Mouse (Mus musculus) MEL (cell line): ENCODE measurements around the gene Lgals7. TPM values are rescaled to one million over a fixed set of nuclear protein-coding genes. Genes with fewer than 3 reads are reported as not detected.

Experiments used
- DNase-seq: peaks from one replicate; pipeline ENCODE4 v3.0.0; 2011; ENCODE audit warnings: low read depth, low spot score
- H3K27ac ChIP-seq: 2 replicates; pipeline ENCODE4 v1.5.1; 2012; ENCODE audit warnings: low read depth, mild to moderate bottlenecking, control low read depth, low read length, moderate library complexity; ENCODE audit not compliant: control insufficient read depth
- H3K27me3 ChIP-seq, 2 experiments: fragments of 150-350 bp in 1 of 2; sonication (generic) in 1 of 2; 2 replicates each; pipeline ENCODE4 v1.6.1; 2012; ENCODE audit warnings: low read length in 2 of 2, mild to moderate bottlenecking in 2 of 2, improper control_type of control experiment in 1 of 2, moderate library complexity in 1 of 2; ENCODE audit not compliant: insufficient read depth in 2 of 2, control insufficient read depth in 1 of 2
- H3K36me3 ChIP-seq, 2 experiments: 2 replicates each; pipeline ENCODE4 v1.6.1; 2012 to 2014; ENCODE audit warnings: low read length in 2 of 2, improper control_type of control experiment in 1 of 2, inconsistent platforms in 1 of 2, mild to moderate bottlenecking in 1 of 2; ENCODE audit not compliant: insufficient read depth in 2 of 2, control insufficient read depth in 1 of 2
- H3K4me1 ChIP-seq, 2 experiments: fragments of 150-350 bp in 1 of 2; sonication (generic) in 1 of 2; 2 replicates each; pipeline ENCODE4 v1.6.1; 2012; ENCODE audit warnings: low read length in 2 of 2, improper control_type of control experiment in 1 of 2, mild to moderate bottlenecking in 1 of 2; ENCODE audit not compliant: insufficient read depth in 2 of 2, control insufficient read depth in 1 of 2
- H3K4me3 ChIP-seq, 2 experiments: fragments of 150-350 bp in 1 of 2; sonication (generic) in 1 of 2; 2 replicates each; pipeline ENCODE4 v1.5.1; 2012; ENCODE audit warnings: low read depth in 2 of 2, low read length in 2 of 2, mild to moderate bottlenecking in 2 of 2, moderate library complexity in 2 of 2, control low read depth in 1 of 2, improper control_type of control experiment in 1 of 2; ENCODE audit not compliant: control insufficient read depth in 1 of 2, insufficient read depth in 1 of 2
- H3K79me2 ChIP-seq: 2 replicates; pipeline ENCODE4 v1.6.1; 2012; ENCODE audit warnings: mild to moderate bottlenecking, low read length, moderate library complexity; ENCODE audit not compliant: control insufficient read depth, poor library complexity, insufficient read depth
- H3K9ac ChIP-seq: 2 replicates; pipeline ENCODE4 v1.6.1; 2012; ENCODE audit warnings: low read depth, mild to moderate bottlenecking, control low read depth, low read length, moderate library complexity; ENCODE audit not compliant: control insufficient read depth, poor library complexity, severe bottlenecking
- H3K9me3 ChIP-seq: fragments of 150-350 bp; sonication (generic); replicated peaks from 2 replicates; pipeline ENCODE4 v1.6.1; 2012; ENCODE audit warnings: mild to moderate bottlenecking, low read length, improper control_type of control experiment, moderate library complexity; ENCODE audit not compliant: insufficient read depth
- CHD1 ChIP-seq: IDR thresholded peaks from 2 replicates; pipeline ENCODE4 v1.6.1; 2012; ENCODE audit warnings: low read depth, mild to moderate bottlenecking, inconsistent platforms, low read length, improper control_type of control experiment
- CTCF ChIP-seq, 3 experiments: IDR thresholded peaks in 2 of 3; conservative IDR thresholded peaks in 1 of 3; 2 replicates each; pipeline ENCODE4 v1.5.1; 2011 to 2012; ENCODE audit warnings: low read length in 3 of 3, low read depth in 2 of 3, mild to moderate bottlenecking in 2 of 3, improper control_type of control experiment in 1 of 3, inconsistent platforms in 1 of 3, mixed read lengths in 1 of 3, moderate library complexity in 1 of 3; ENCODE audit not compliant: control insufficient read depth in 1 of 3, insufficient read depth in 1 of 3, poor library complexity in 1 of 3, severe bottlenecking in 1 of 3
- E2F4 ChIP-seq: IDR thresholded peaks from 2 replicates; pipeline ENCODE4 v1.6.1; 2011; ENCODE audit warnings: low read depth, low read length, improper control_type of control experiment, borderline replicate concordance
- ELF1 ChIP-seq: IDR thresholded peaks from 2 replicates; pipeline ENCODE4 v1.6.1; 2014; ENCODE audit warnings: low read depth, mild to moderate bottlenecking, inconsistent platforms, low read length, improper control_type of control experiment, moderate library complexity
- ETS1 ChIP-seq: IDR thresholded peaks from 2 replicates; pipeline ENCODE4 v1.6.1; 2012; ENCODE audit warnings: low read depth, mild to moderate bottlenecking, inconsistent platforms, low read length, improper control_type of control experiment, moderate library complexity
- GATA1 ChIP-seq: IDR thresholded peaks from 2 replicates; pipeline ENCODE4 v1.6.1; 2011; ENCODE audit warnings: low read depth, low read length, improper control_type of control experiment
- HCFC1 ChIP-seq: IDR thresholded peaks from 2 replicates; pipeline ENCODE4 v1.6.1; 2012; ENCODE audit warnings: low read depth, mild to moderate bottlenecking, inconsistent platforms, low read length, improper control_type of control experiment, moderate library complexity
- MAZ ChIP-seq: IDR thresholded peaks from 2 replicates; pipeline ENCODE4 v1.6.1; 2012; ENCODE audit warnings: low read depth, mild to moderate bottlenecking, inconsistent platforms, low read length, improper control_type of control experiment
- MXI1 ChIP-seq: IDR thresholded peaks from 2 replicates; pipeline ENCODE4 v1.6.1; 2011; ENCODE audit warnings: mild to moderate bottlenecking, low read depth, low read length, improper control_type of control experiment
- MYB ChIP-seq: IDR thresholded peaks from 2 replicates; pipeline ENCODE4 v1.6.1; 2011; ENCODE audit warnings: mild to moderate bottlenecking, low read depth, low read length, improper control_type of control experiment
- NELFE ChIP-seq: IDR thresholded peaks from 2 replicates; pipeline ENCODE4 v1.6.1; 2011; ENCODE audit warnings: low read depth, low read length, improper control_type of control experiment
- POLR2A ChIP-seq, 2 experiments: IDR thresholded peaks; 2 replicates each; pipeline ENCODE4 v1.6.1; 2011 to 2012; ENCODE audit warnings: low read length in 2 of 2, mild to moderate bottlenecking in 2 of 2, control low read depth in 1 of 2, improper control_type of control experiment in 1 of 2, low read depth in 1 of 2, moderate library complexity in 1 of 2; ENCODE audit not compliant: control insufficient read depth in 1 of 2, insufficient read depth in 1 of 2, poor library complexity in 1 of 2
- POLR2AphosphoS5 ChIP-seq: IDR thresholded peaks from 2 replicates; pipeline ENCODE4 v1.6.1; 2012; ENCODE audit warnings: low read depth, borderline replicate concordance, mild to moderate bottlenecking, inconsistent platforms, low read length, moderate library complexity, mixed read lengths
- SIN3A ChIP-seq: IDR thresholded peaks from 2 replicates; pipeline ENCODE4 v1.6.1; 2012; ENCODE audit warnings: low read length, improper control_type of control experiment, inconsistent platforms
- SMC3 ChIP-seq: IDR thresholded peaks from 2 replicates; pipeline ENCODE4 v1.6.1; 2011; ENCODE audit warnings: low read depth, low read length, improper control_type of control experiment
- TAL1 ChIP-seq: IDR thresholded peaks from 2 replicates; pipeline ENCODE4 v1.6.1; 2012; ENCODE audit warnings: mild to moderate bottlenecking, inconsistent platforms, low read length, moderate library complexity, mixed read lengths
- TCF12 ChIP-seq: IDR thresholded peaks from 2 replicates; pipeline ENCODE4 v1.6.1; 2014; ENCODE audit warnings: low read depth, mild to moderate bottlenecking, inconsistent platforms, low read length, improper control_type of control experiment, moderate library complexity
- UBTF ChIP-seq: IDR thresholded peaks from 2 replicates; pipeline ENCODE4 v1.6.1; 2012; ENCODE audit warnings: low read depth, mild to moderate bottlenecking, inconsistent platforms, low read length, improper control_type of control experiment, moderate library complexity, borderline replicate concordance; ENCODE audit not compliant: insufficient read depth
- ZC3H11A ChIP-seq: IDR thresholded peaks from 2 replicates; pipeline ENCODE4 v1.6.1; 2012; ENCODE audit warnings: low read depth, mild to moderate bottlenecking, inconsistent platforms, low read length, improper control_type of control experiment
- ZKSCAN1 ChIP-seq: IDR thresholded peaks from 2 replicates; pipeline ENCODE4 v1.6.1; 2012; ENCODE audit warnings: low read depth, mild to moderate bottlenecking, inconsistent platforms, low read length, improper control_type of control experiment, moderate library complexity
- ZNF384 ChIP-seq: IDR thresholded peaks from 2 replicates; pipeline ENCODE4 v1.6.1; 2012; ENCODE audit warnings: low read depth, mild to moderate bottlenecking, inconsistent platforms, low read length, improper control_type of control experiment
- polyA plus RNA-seq, 2 experiments: library from polyadenylated mRNA; stranded (reverse) in 1 of 2; unstranded in 1 of 2; fragments of >175 nt in 1 of 2; fragments of >200 nt in 1 of 2; gene quantifications; 2 replicates each; pipeline versions ENCODE4 v1.2.1 to v1.2.4; 2012; ENCODE audit warnings: low replicate concordance in 2 of 2, low read depth in 1 of 2; ENCODE audit not compliant: insufficient read length in 2 of 2, insufficient read depth in 1 of 2, missing spikeins in 1 of 2
- total RNA-seq: library from RNA; depleted of rRNA; stranded (reverse); fragments of 300-350 nt; gene quantifications from 2 replicates; pipeline ENCODE4 v1.2.3, GENCODE M21; 2012

The Lgals7 gene
- total and polyA plus RNA-seq, 3 experiments, result 27.7 to 138 TPM; not detected in 1

- TF ChIP-seq CHD1, result no peak
These were observed 32.1 kb upstream of the Lgals7 start (continued) for GRCm38 (mm10) chr7:28831411-28832125.

DNA sequence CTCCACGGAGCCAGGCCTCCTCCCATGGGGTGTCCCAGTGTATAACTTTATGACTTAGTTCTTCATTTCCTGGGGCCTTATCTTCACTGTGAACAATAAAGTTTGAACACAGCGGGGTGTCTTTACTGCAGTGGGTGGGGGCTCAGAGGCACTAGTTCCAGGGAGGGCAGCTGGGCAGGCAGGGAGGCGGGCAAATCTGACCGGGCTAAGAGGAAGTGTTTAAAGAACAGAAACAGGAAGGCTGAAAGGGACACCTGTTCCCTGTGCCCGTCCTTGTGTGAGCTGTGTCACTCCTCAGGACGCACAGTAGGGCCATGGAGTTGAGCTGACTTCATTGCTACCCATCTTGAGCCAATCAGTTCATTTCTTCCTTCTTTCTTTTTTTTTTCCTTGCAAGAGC, 31.5 kb upstream of the Lgals7 start:
- no peaks in the 10 kb centered on the region for H3K79me2 ChIP-seq
- TF ChIP-seq SIN3A, result 0 out of 2 replicates have a peak, but pooled peaks have one; percentile 14
- no peak for TF ChIP-seq TAL1
- peak; percentile 67; the same call in 1 of the 2 replicates for TF ChIP-seq MAZ
- peak; percentile 54; the same call in 1 of the 2 replicates for TF ChIP-seq ETS1
- 0 out of 2 replicates have a peak, but pooled peaks have one; percentile 17 for TF ChIP-seq HCFC1
- peak; percentile 32; the same call in 1 of the 2 replicates for TF ChIP-seq ELF1
- TF ChIP-seq MXI1, result no peak
- peak; percentile 95 for TF ChIP-seq ZKSCAN1
- peak; percentile 46; the same call in 1 of the 2 replicates for TF ChIP-seq GATA1
- no peak for TF ChIP-seq UBTF
- H3K4me3 ChIP-seq, result no peak overlapping the region
- peaks cover 2 to 17% of the 10 kb centered on the region in 2 experiments; a peak in 2 of 4 replicates for H3K4me1 ChIP-seq
- H3K9ac ChIP-seq, result no peak overlapping the region
- no peaks in the 10 kb centered on the region for H3K27me3 ChIP-seq
- no peaks in the 10 kb centered on the region for H3K9me3 ChIP-seq
- DNase-seq, result peak; percentile 61
- 0 out of 2 replicates have a peak overlapping the region, but pooled peaks have one; percentile 4 for H3K27ac ChIP-seq
- H3K36me3 ChIP-seq, result peaks cover 2 to 12% of the 10 kb centered on the region in 2 experiments; a peak in 3 of 4 replicates

- H3K4me1 ChIP-seq, result peaks cover 2 to 13% of the 10 kb centered on the region in 2 experiments; a peak in 2 of 4 replicates
- no peak within 1 kb of the TSS for H3K4me3 ChIP-seq
- no peak within 1 kb of the TSS for H3K27ac ChIP-seq
- H3K79me2 ChIP-seq, result no peaks in the 10 kb centered on the region
- H3K36me3 ChIP-seq, result peaks cover 2 to 9% of the 10 kb centered on the region in 2 experiments; a peak in 3 of 4 replicates
- TF ChIP-seq CHD1, result no peak
- no peak for TF ChIP-seq ZNF384
- TF ChIP-seq SMC3, result no peak
- no peak for TF ChIP-seq CTCF (IDR thresholded peaks at IDR 0.05 in 2 of 3, conservative IDR thresholded peaks at IDR 0.05 in 1 of 3; ENCODE audit: control insufficient read depth in 1 of 3, insufficient read depth in 1 of 3, low read depth in 2 of 3, low read length in 3 of 3, poor library complexity in 1 of 3, severe bottlenecking in 1 of 3)
- no peak for TF ChIP-seq POLR2A (IDR thresholded peaks at IDR 0.05; ENCODE audit: control insufficient read depth in 1 of 2, insufficient read depth in 1 of 2, low read depth in 1 of 2, low read length in 2 of 2, poor library complexity in 1 of 2)
- TF ChIP-seq MYB, result no peak
- TF ChIP-seq ZC3H11A, result no peak
- TF ChIP-seq NELFE, result no peak
- TF ChIP-seq ETS1, result no peak
- TF ChIP-seq SIN3A, result no peak
- no peak for TF ChIP-seq POLR2AphosphoS5
- no peak for TF ChIP-seq TCF12
- no peak for TF ChIP-seq E2F4
- TF ChIP-seq, all 39 proteins: peak for 0
- no peak for DNase-seq
- Histone ChIP-seq H3K9me3 (no peaks in the 10 kb centered on the region), H3K27me3 (no peaks in the 10 kb centered on the region), H3K9ac (no peak within 1 kb of the TSS)
These were observed 29.8 kb upstream of the Lgals7 start, which contains the start of gene Lgals4 for GRCm38 (mm10) chr7:28833723-28834347. Gene Lgals4 (plus strand): TSS chr7:28833854.
